In genomic region chr3:96569506-96569905, GRCm38 (mm10) we compare ENCODE assay signal across 18 mouse cellular contexts. TPM values are rescaled to one million over a fixed set of nuclear protein-coding genes. Genes with fewer than 3 reads are reported as not detected.
DNase-seq lines count a peak whose midpoint lies in the region; ATAC-seq and TF ChIP-seq lines count a peak whose summit lies in the region.
"Had no signal": no experiment of that assay in that cellular context is flagged by ENCODE, and none has a peak within 500 bp of the region (broad histone marks: within the 10 kb centered on the region; RNA-seq: fewer than 3 reads in every experiment).

No protein-coding gene starts in this region.

- TF ChIP-seq CTCF in heart, adult 2 months (IDR thresholded peaks at IDR 0.05): no peak
- no peak for TF ChIP-seq CTCF in midbrain, postnatal 0 days (IDR thresholded peaks at IDR 0.05)

- H3K9ac ChIP-seq in heart, adult 2 months (ENCODE audit: low read depth, low read length): peak overlapping the region; percentile 21
- no peak overlapping the region for H3K9ac ChIP-seq in heart, embryonic 11.5 days (ENCODE audit: low read depth, low read length)
- H3K9ac ChIP-seq in midbrain, postnatal 0 days (replicated peaks; ENCODE audit: low read length, poor library complexity, severe bottlenecking): no peak overlapping the region
- H3K9ac ChIP-seq in heart, embryonic 15.5 days: no peak overlapping the region
- H3K9ac ChIP-seq: liver, embryonic 13.5 days; midbrain, embryonic 15.5 days had no signal

- H3K36me3 ChIP-seq in heart, adult 2 months (ENCODE audit: control insufficient read depth, insufficient read depth, low read length): no peaks in the 10 kb centered on the region; the same call in 1 of the 2 replicates
- H3K36me3 ChIP-seq in heart, embryonic 11.5 days (ENCODE audit: control insufficient read depth, insufficient read depth, low read length): no peaks in the 10 kb centered on the region
- H3K36me3 ChIP-seq in midbrain, embryonic 10.5 days: no peaks in the 10 kb centered on the region
- H3K36me3 ChIP-seq in midbrain, postnatal 0 days (ENCODE audit: insufficient read depth, low read length): no peaks in the 10 kb centered on the region
- no peaks in the 10 kb centered on the region for H3K36me3 ChIP-seq in heart, embryonic 15.5 days
- H3K36me3 ChIP-seq: liver, embryonic 13.5 days; midbrain, embryonic 15.5 days had no signal

- H3K27me3 ChIP-seq in heart, adult 2 months (ENCODE audit: control insufficient read depth, insufficient read depth, low read length): no peaks in the 10 kb centered on the region
- H3K27me3 ChIP-seq in heart, embryonic 11.5 days (ENCODE audit: control insufficient read depth, insufficient read depth, low read length): no peaks in the 10 kb centered on the region
- no peaks in the 10 kb centered on the region for H3K27me3 ChIP-seq in midbrain, embryonic 10.5 days (ENCODE audit: low read depth, poor library complexity, severe bottlenecking)
- no peaks in the 10 kb centered on the region for H3K27me3 ChIP-seq in midbrain, postnatal 0 days (ENCODE audit: insufficient read depth, low read length)
- no peaks in the 10 kb centered on the region for H3K27me3 ChIP-seq in heart, embryonic 15.5 days
- H3K27me3 ChIP-seq: liver, embryonic 13.5 days; midbrain, embryonic 15.5 days had no signal

- 0 out of 2 replicates have a peak, but pooled peaks have one; percentile 28 for TF ChIP-seq POLR2A in heart, adult 2 months (IDR thresholded peaks at IDR 0.05; ENCODE audit: insufficient read depth, low read depth, low read length)

- peak overlapping the region; percentile 39; the same call in 1 of the 2 replicates for H3K4me3 ChIP-seq in heart, adult 2 months
- H3K4me3 ChIP-seq in heart, embryonic 11.5 days (ENCODE audit: low read depth, low read length): no peak overlapping the region
- no peak overlapping the region for H3K4me3 ChIP-seq in midbrain, embryonic 10.5 days
- H3K4me3 ChIP-seq in midbrain, postnatal 0 days (ENCODE audit: low read depth, low read length): no peak overlapping the region
- no peak overlapping the region for H3K4me3 ChIP-seq in heart, embryonic 15.5 days
- H3K4me3 ChIP-seq: liver, embryonic 13.5 days; midbrain, embryonic 15.5 days had no signal

- H3K79me2 ChIP-seq in heart, adult 2 months (replicated peaks; ENCODE audit: control insufficient read depth, insufficient read depth, low read length): no peaks in the 10 kb centered on the region

- peaks cover 42% of the 10 kb centered on the region for H3K4me1 ChIP-seq in heart, adult 2 months (ENCODE audit: control insufficient read depth, insufficient read depth, low read length)
- H3K4me1 ChIP-seq in heart, embryonic 11.5 days (ENCODE audit: control insufficient read depth, insufficient read depth, low read length): peaks cover 21% of the 10 kb centered on the region
- H3K4me1 ChIP-seq in midbrain, embryonic 10.5 days: peaks cover 11% of the 10 kb centered on the region; the same call in 1 of the 2 replicates
- no peaks in the 10 kb centered on the region for H3K4me1 ChIP-seq in midbrain, postnatal 0 days (ENCODE audit: insufficient read depth, low read length)
- peaks cover 46% of the 10 kb centered on the region for H3K4me1 ChIP-seq in heart, embryonic 15.5 days (replicated peaks)
- H3K4me1 ChIP-seq: midbrain, embryonic 15.5 days had no signal

- intact Hi-C loops in heart, adult 2 months (cut with DNase I): no loop called here

- 62% methylated on average over 13 of the region's 13 CpGs for WGBS in heart, adult 2 months
- WGBS in heart, embryonic 11.5 days (ENCODE audit: insufficient replicate concordance): 84% methylated on average over 13 of the region's 13 CpGs
- WGBS in midbrain, embryonic 10.5 days: 90% methylated on average over 13 of the region's 13 CpGs
- 84% methylated on average over 13 of the region's 13 CpGs for WGBS in midbrain, postnatal 0 days
- 68% methylated on average over 13 of the region's 13 CpGs for WGBS in heart, embryonic 15.5 days

- no peak for ATAC-seq in heart, embryonic 11.5 days (replicated peaks; ENCODE audit: insufficient number of reproducible peaks, low FRiP score, low TSS enrichment)
- no peak for ATAC-seq in midbrain, postnatal 0 days (ENCODE audit: low FRiP score)
- ATAC-seq in heart, embryonic 15.5 days (replicated peaks; ENCODE audit: insufficient number of reproducible peaks, insufficient read depth, low FRiP score, low read depth): no peak
- ATAC-seq in frontal cortex, adult (ENCODE audit: low TSS enrichment): no peak
- ATAC-seq: hindbrain, embryonic 16.5 days; lung, postnatal 0 days; midbrain, embryonic 15.5 days had no signal

- peak; percentile 97 for TF ChIP-seq EP300 in heart, adult 2 months (IDR thresholded peaks at IDR 0.05; ENCODE audit: insufficient read depth, low read depth, low read length)

- peak overlapping the region; percentile 100 for H3K27ac ChIP-seq in heart, adult 2 months
- no peak overlapping the region for H3K27ac ChIP-seq in heart, embryonic 11.5 days (ENCODE audit: low read depth, low read length)
- H3K27ac ChIP-seq in midbrain, embryonic 10.5 days (replicated peaks): peak overlapping the region; percentile 5; the same call in 1 of the 2 replicates
- no peak overlapping the region for H3K27ac ChIP-seq in midbrain, postnatal 0 days (ENCODE audit: low read depth, low read length)
- peak overlapping the region; percentile 39 for H3K27ac ChIP-seq in heart, embryonic 15.5 days
- H3K27ac ChIP-seq: liver, embryonic 13.5 days; midbrain, embryonic 15.5 days had no signal

- no peak overlapping the region for H3K4me2 ChIP-seq in heart, embryonic 11.5 days
- no peak overlapping the region for H3K4me2 ChIP-seq in midbrain, postnatal 0 days (ENCODE audit: low read depth, low read length, poor library complexity, severe bottlenecking)
- no peak overlapping the region for H3K4me2 ChIP-seq in heart, embryonic 15.5 days
- H3K4me2 ChIP-seq: liver, embryonic 13.5 days; midbrain, embryonic 15.5 days had no signal

- DNase-seq in heart, adult 2 months: peak; percentile 52 to 68
- no peak for DNase-seq in midbrain, embryonic 10.5 days (ENCODE audit: low spot score)
- no peak for DNase-seq in midbrain, postnatal 0 days (ENCODE audit: low spot score)
- no peak for DNase-seq in thymus, postnatal 14 days
- DNase-seq: cerebellum, postnatal 14 days; liver, embryonic 13.5 days had no signal

- H3K9me3 ChIP-seq in heart, embryonic 11.5 days (replicated peaks; ENCODE audit: control insufficient read depth, low read length): no peaks in the 10 kb centered on the region
- no peaks in the 10 kb centered on the region for H3K9me3 ChIP-seq in midbrain, embryonic 10.5 days (replicated peaks)
- no peaks in the 10 kb centered on the region for H3K9me3 ChIP-seq in midbrain, postnatal 0 days (ENCODE audit: low read length)
- H3K9me3 ChIP-seq in heart, embryonic 15.5 days (replicated peaks): no peaks in the 10 kb centered on the region
- H3K9me3 ChIP-seq: liver, embryonic 13.5 days; midbrain, embryonic 15.5 days had no signal

RNA-seq across cellular contexts. Expression of gene Gm16253, which starts 7.3 kb away (rescaled TPM):
- 1 to 10 TPM; 1.8 to 2.8 TPM for total RNA-seq in heart, adult 2 months (2021)
- polyA plus RNA-seq in heart, adult 2 months (2012; rRNA removed): not detected in 2 replicates
- 1.2 and 1.5 TPM in 2 replicates for polyA plus RNA-seq in heart, embryonic 11.5 days (2014; fragmentation: Nextera tagmentation; extraction: Ambion mirVana)
- polyA plus RNA-seq in midbrain, embryonic 10.5 days (2016; fragmentation: Nextera tagmentation; extraction: Ambion mirVana): 0.62 and 1.6 TPM in 2 replicates
- total RNA-seq in midbrain, postnatal 0 days (2014; rRNA removed): not detected in 2 replicates
- 0.52 TPM in 1 of 2 replicates, not detected in the other for polyA plus RNA-seq in midbrain, postnatal 0 days (2015; fragmentation: Nextera tagmentation; extraction: Ambion mirVana)
- polyA plus RNA-seq in heart, embryonic 15.5 days (2015; fragmentation: Nextera tagmentation; extraction: Ambion mirVana): 1.3 and 1.6 TPM in 2 replicates
- total RNA-seq: layer of hippocampus, adult 8-10 months; left cerebral cortex, adult 18-20 months; MEL had no signal
- polyA plus RNA-seq: frontal cortex, adult 2 months; gonadal fat pad, adult 2 months; liver, embryonic 13.5 days had no signal

RNA-seq across cellular contexts. Expression of gene Txnip, which starts 11.7 kb away (rescaled TPM):
- 100 to 1,000 TPM; 276 to 338 TPM for total RNA-seq in heart, adult 2 months (2021)
- 515 and 744 TPM in 2 replicates for polyA plus RNA-seq in heart, adult 2 months (2012; rRNA removed)
- polyA plus RNA-seq in heart, embryonic 11.5 days (2014; fragmentation: Nextera tagmentation; extraction: Ambion mirVana): 106 and 121 TPM in 2 replicates
- polyA plus RNA-seq in midbrain, embryonic 10.5 days (2016; fragmentation: Nextera tagmentation; extraction: Ambion mirVana): 31.5 and 41.7 TPM in 2 replicates
- total RNA-seq in midbrain, postnatal 0 days (2014; rRNA removed): 145 and 222 TPM in 2 replicates
- 108 and 116 TPM in 2 replicates for polyA plus RNA-seq in midbrain, postnatal 0 days (2015; fragmentation: Nextera tagmentation; extraction: Ambion mirVana)
- polyA plus RNA-seq in heart, embryonic 15.5 days (2015; fragmentation: Nextera tagmentation; extraction: Ambion mirVana): 206 and 208 TPM in 2 replicates

RNA-seq across cellular contexts. Expression of gene Polr3gl, which starts 24.5 kb away (rescaled TPM):
- total RNA-seq in heart, adult 2 months (2021): 10 to 100 TPM; 24.3 to 35.0 TPM
- 20.1 and 21.9 TPM in 2 replicates for polyA plus RNA-seq in heart, adult 2 months (2012; rRNA removed)
- 21.4 and 23.8 TPM in 2 replicates for polyA plus RNA-seq in heart, embryonic 11.5 days (2014; fragmentation: Nextera tagmentation; extraction: Ambion mirVana)
- 25.2 and 31.8 TPM in 2 replicates for polyA plus RNA-seq in midbrain, embryonic 10.5 days (2016; fragmentation: Nextera tagmentation; extraction: Ambion mirVana)
- 13.2 and 16.2 TPM in 2 replicates for total RNA-seq in midbrain, postnatal 0 days (2014; rRNA removed)
- polyA plus RNA-seq in midbrain, postnatal 0 days (2015; fragmentation: Nextera tagmentation; extraction: Ambion mirVana): 29.4 and 32.0 TPM in 2 replicates
- 34.8 and 38.3 TPM in 2 replicates for polyA plus RNA-seq in heart, embryonic 15.5 days (2015; fragmentation: Nextera tagmentation; extraction: Ambion mirVana)

RNA-seq across cellular contexts. Expression of gene Ankrd34a, which starts 26.9 kb away (rescaled TPM):
- 1 to 10 TPM; 1.3 to 2.4 TPM for total RNA-seq in heart, adult 2 months (2021)
- polyA plus RNA-seq in heart, adult 2 months (2012; rRNA removed): 2.1 and 3.1 TPM in 2 replicates
- 9.0 TPM in 2 replicates for polyA plus RNA-seq in heart, embryonic 11.5 days (2014; fragmentation: Nextera tagmentation; extraction: Ambion mirVana)
- polyA plus RNA-seq in midbrain, embryonic 10.5 days (2016; fragmentation: Nextera tagmentation; extraction: Ambion mirVana): 1.0 and 1.7 TPM in 2 replicates
- total RNA-seq in midbrain, postnatal 0 days (2014; rRNA removed): 21.5 and 32.7 TPM in 2 replicates
- polyA plus RNA-seq in midbrain, postnatal 0 days (2015; fragmentation: Nextera tagmentation; extraction: Ambion mirVana): 16.3 and 21.0 TPM in 2 replicates
- 6.7 TPM in 2 replicates for polyA plus RNA-seq in heart, embryonic 15.5 days (2015; fragmentation: Nextera tagmentation; extraction: Ambion mirVana)
- total RNA-seq: megakaryocyte, adult 5-6 weeks had no signal

RNA-seq across cellular contexts. Expression of gene Lix1l, which starts 31.4 kb away (rescaled TPM):
- 10 to 100 TPM; 24.7 to 25.3 TPM for total RNA-seq in heart, adult 2 months (2021)
- 25.2 and 39.9 TPM in 2 replicates for polyA plus RNA-seq in heart, adult 2 months (2012; rRNA removed)
- polyA plus RNA-seq in heart, embryonic 11.5 days (2014; fragmentation: Nextera tagmentation; extraction: Ambion mirVana): 6.4 and 6.7 TPM in 2 replicates
- polyA plus RNA-seq in midbrain, embryonic 10.5 days (2016; fragmentation: Nextera tagmentation; extraction: Ambion mirVana): 5.3 and 5.7 TPM in 2 replicates
- total RNA-seq in midbrain, postnatal 0 days (2014; rRNA removed): 38.0 and 52.9 TPM in 2 replicates
- 3.2 TPM in 2 replicates for polyA plus RNA-seq in midbrain, postnatal 0 days (2015; fragmentation: Nextera tagmentation; extraction: Ambion mirVana)
- 5.3 and 5.5 TPM in 2 replicates for polyA plus RNA-seq in heart, embryonic 15.5 days (2015; fragmentation: Nextera tagmentation; extraction: Ambion mirVana)

Comparison
In these comparisons a context has a peak if more than half of its experiments do, and no peak if none do; other contexts are left out.
1. H3K27ac ChIP-seq: peak in heart, adult 2 months (single experiment), midbrain, embryonic 10.5 days (single experiment) and heart, embryonic 15.5 days (single experiment); none in heart, embryonic 11.5 days (single experiment) and midbrain, postnatal 0 days (single experiment).
2. DNase-seq: peak in heart, adult 2 months (2 of 2); none in midbrain, embryonic 10.5 days (single experiment), midbrain, postnatal 0 days (single experiment) and thymus, postnatal 14 days (single experiment).